Mouse (Mus musculus) large intestine, adult 2 months (tissue): ENCODE data around the gene Miga1. TPM values are rescaled to one million over a fixed set of nuclear protein-coding genes. Genes with fewer than 3 reads are reported as not detected.

Source experiments
- polyA plus RNA-seq: library from polyadenylated mRNA; depleted of rRNA; stranded (reverse); fragments of >200 nt; gene quantifications from 2 replicates; pipeline ENCODE4 v1.2.3, GENCODE M21; 2012; rRNA removed

Gene Miga1
- polyA plus RNA-seq, 1 experiment: 4.3 TPM

Other genes with a start within 250 kb of the Miga1 start
- 158 TPM in 2 replicates for gene Gipc2, start 174.2 kb downstream of the Miga1 start, polyA plus RNA-seq
- gene Dnajb4, start 130.1 kb downstream of the Miga1 start, polyA plus RNA-seq: 3.5 and 3.7 TPM in 2 replicates
- 37.5 and 57.3 TPM in 2 replicates for gene Fubp1, start 130.0 kb downstream of the Miga1 start, polyA plus RNA-seq
- gene Nexn, start 74.1 kb downstream of the Miga1 start, polyA plus RNA-seq: 0.18 and 0.40 TPM in 2 replicates
- 12.3 and 24.2 TPM in 2 replicates for gene Usp33, start 6.1 kb upstream of the Miga1 start, polyA plus RNA-seq
- gene Zzz3, start 55.1 kb upstream of the Miga1 start, polyA plus RNA-seq: 15.8 TPM in 2 replicates